Mouse (Mus musculus): ENCODE measurements around the gene Cbx7. TPM values are rescaled to one million over a fixed set of nuclear protein-coding genes. Genes with fewer than 3 reads are reported as not detected.
"Not testable (repeated sequence)": the region's sequence is repeated elsewhere in the genome, so short reads cannot be mapped to it uniquely, and the experiment has no call there.

Gene Cbx7
- total RNA-seq, 2 experiments from 2014 or later, result 27.1 to 29.5 TPM

- DNase-seq (ENCODE audit: low spot score in 2 of 2), result no peak
- intact Hi-C loops (cut with DNase I), result loop anchor here (10.0 kb wide), 1 partner anchor 291 kb away; no protein-coding TSS in a partner anchor
Measured at GRCm38 (mm10) chr15:79933670-79934514, 37.0 kb downstream of the Cbx7 start.

- intact Hi-C loops (cut with DNase I), result loop anchor here (10.0 kb wide), 1 partner anchor 292 kb away; no protein-coding TSS in a partner anchor
- no peak for DNase-seq (ENCODE audit: low spot score in 2 of 2)
Measured at GRCm38 (mm10) chr15:79933052-79933669, 37.8 kb downstream of the Cbx7 start.

GRCm38 (mm10) chr15:79932323-79932987, 38.5 kb downstream of the Cbx7 start:
- DNase-seq (ENCODE audit: low spot score in 2 of 2), result peak; percentile 93 to 94
- intact Hi-C loops (cut with DNase I), result loop anchor here (10.0 kb wide), 1 partner anchor 292 kb away; no protein-coding TSS in a partner anchor

- no peak for DNase-seq (ENCODE audit: low spot score in 2 of 2)
- intact Hi-C loops (cut with DNase I), result loop anchor here (10.0 kb wide), 1 partner anchor 293 kb away; no protein-coding TSS in a partner anchor
Measured at GRCm38 (mm10) chr15:79931496-79932141, 39.3 kb downstream of the Cbx7 start.

DNA sequence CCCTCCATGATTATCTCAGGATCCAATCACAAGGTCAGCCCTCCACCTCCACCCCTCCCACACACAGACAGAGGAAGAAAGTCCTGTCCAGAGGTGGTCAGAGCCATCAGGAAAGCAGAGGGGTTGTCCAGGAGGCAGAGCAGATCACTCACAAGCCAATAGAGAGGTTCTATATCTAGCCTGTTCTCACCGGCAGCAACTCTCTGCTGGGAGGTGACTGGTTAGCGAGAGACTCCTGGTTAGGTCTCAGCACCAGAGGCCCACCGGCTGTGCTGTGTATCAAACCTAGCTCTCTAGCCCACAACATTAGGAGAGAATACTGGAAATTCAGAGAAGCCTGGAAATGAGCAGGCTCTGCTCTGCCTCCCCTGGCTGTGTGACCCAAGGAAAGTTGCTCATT, 41.2 kb downstream of the Cbx7 start:
- intact Hi-C loops (cut with DNase I), result loop anchor here (5.0 to 10.0 kb wide), 2 partner anchors 97 to 295 kb away; partner anchors contain the start of genes Cbx6 and Npcd
- DNase-seq (ENCODE audit: low spot score in 2 of 2), result no peak

DNA sequence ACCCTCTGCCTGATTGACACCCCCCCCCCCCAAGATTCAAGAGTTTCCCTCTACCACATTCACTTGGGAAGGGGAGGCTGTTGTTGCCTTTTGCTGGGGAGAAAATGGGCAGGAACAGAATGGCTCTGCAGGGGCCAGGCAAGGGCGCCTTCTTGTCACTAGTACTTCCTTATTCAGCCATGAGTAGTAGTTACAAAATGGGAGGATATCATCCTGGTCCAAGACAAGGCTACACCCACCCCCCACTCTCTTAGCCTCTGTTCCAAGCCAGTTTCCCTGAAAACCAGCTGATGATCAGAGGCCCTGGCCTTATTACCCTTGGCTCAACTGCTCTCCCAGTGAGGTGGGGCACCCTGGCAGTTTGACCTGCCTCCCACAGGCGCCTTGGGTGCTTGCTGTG, 42.2 kb downstream of the Cbx7 start:
- DNase-seq (ENCODE audit: low spot score in 2 of 2), result no peak
- intact Hi-C loops (cut with DNase I), result loop anchor here (5.0 kb wide), 1 partner anchor 96 kb away; the partner anchor contains the start of genes Cbx6 and Npcd

DNA sequence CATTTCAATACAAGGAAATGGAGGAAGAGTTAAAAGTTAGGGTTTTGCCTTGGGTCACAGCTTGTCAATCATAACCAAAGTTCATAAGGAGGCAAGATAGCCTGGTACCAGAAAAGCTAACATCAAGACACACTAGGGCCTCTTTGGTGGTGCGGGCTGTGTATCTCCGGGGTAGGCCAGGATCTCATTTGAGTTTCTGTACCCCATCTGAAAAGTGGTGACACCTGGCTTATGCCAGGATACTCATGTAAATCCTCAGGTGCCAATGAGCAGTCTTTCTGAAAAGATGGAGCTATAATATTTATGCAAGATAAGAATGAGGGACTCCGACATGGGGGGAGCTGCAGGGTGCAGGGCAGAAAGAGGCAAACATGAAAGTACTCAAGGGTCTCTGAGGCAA, 42.6 kb downstream of the Cbx7 start:
- DNase-seq (ENCODE audit: low spot score in 2 of 2), result no peak
- intact Hi-C loops (cut with DNase I), result loop anchor here (5.0 kb wide), 1 partner anchor 96 kb away; the partner anchor contains the start of genes Cbx6 and Npcd

DNA sequence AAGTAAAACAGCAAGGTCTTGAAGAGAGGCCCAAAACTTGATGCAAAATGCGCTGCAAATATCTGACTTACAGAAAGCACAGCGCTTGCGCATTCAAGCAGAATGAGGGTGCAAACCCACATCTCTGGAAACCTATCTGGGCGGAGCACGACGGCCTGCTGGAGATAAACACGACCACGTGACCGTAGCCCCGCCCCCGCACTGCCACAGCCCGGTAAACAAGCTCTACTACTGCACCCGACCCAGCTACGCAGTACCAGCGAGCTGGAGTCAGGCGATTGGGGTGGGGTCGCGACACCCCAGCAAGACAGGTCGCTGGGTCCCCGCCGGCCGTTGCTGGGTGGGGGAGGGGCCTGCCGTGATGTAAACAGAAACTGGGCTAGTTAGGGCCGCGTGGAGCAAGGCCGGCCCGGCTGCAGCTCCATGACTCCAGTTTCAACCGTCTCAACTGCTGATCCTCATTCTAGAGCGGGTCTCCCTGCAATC, 43.2 kb downstream of the Cbx7 start:
- intact Hi-C loops (cut with DNase I), result loop anchor here (5.0 kb wide), 1 partner anchor 95 kb away; the partner anchor contains the start of genes Cbx6 and Npcd
- DNase-seq (ENCODE audit: low spot score in 2 of 2), result peak; percentile 89 to 94

GRCm38 (mm10) chr15:79926856-79927416, 44.0 kb downstream of the Cbx7 start:
- intact Hi-C loops (cut with DNase I), result loop anchor here (5.0 kb wide), 1 partner anchor 95 kb away; the partner anchor contains the start of genes Cbx6 and Npcd
- DNase-seq (ENCODE audit: low spot score in 2 of 2), result no peak

DNA sequence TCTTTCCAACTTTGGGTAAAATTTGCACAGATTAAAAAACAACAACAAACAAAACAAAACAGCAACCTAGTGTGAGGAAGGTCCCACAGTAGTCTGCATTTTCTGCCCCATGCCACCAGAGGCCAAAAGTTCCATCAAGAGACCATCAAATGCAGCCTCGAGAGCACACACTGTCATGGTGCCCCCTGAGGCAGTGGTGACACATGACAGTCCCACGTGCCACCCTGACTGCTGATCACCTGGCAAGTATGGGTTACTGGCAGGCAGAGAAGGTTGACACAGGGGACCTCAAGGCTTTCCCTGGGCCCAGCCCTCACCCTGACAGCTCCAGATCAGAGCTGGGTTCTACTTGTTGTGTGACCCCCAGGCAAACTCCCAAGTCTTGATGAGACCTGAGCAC, 51.1 kb downstream of the Cbx7 start:
- no peak for DNase-seq (ENCODE audit: low spot score in 2 of 2)
- intact Hi-C loops (cut with DNase I), result no loop called here

DNA sequence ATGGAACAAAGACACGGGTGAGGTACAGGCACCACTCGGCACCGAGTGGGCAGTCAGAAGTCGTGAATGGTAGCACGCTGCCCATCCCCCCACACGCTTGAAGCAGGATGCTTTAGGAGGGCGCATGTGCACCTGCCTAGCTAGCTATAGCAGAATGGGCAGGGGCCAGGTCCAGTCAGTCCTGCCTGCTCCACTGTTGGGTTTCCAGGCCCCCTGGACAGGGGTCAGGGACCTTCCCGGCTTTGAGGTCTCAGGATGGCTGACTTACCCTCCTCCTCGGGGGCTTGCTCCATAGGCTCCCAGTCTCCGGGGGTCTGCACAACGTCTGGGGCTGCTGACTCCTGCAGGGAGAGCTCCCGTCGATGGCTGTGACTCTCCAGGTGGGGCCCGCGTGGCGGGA, 52.4 kb downstream of the Cbx7 start:
- intact Hi-C loops (cut with DNase I), result no loop called here
- DNase-seq (ENCODE audit: low spot score in 2 of 2), result no peak

- DNase-seq (ENCODE audit: low spot score in 2 of 2), result no peak
- intact Hi-C loops (cut with DNase I), result no loop called here
Measured at GRCm38 (mm10) chr15:79917111-79917720, 53.7 kb downstream of the Cbx7 start.

DNA sequence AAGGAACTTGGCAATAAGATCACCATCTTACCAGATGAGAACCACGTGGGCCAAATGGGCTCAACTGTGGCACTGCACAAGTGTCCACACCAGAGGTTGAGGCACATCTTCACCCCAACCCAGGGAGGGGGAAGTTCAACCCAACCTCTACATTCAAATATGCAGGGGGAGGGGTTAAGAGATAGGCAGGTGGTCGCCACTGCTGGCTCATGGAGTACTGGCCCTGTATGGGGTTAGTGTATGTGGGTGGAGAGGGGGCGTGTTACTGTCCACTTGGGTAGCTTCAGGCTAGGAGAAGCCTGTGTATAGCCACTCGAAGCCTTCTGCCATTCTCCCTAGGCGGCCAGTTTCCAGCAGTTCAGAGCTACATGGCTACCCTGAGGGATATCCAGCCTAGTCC, 54.8 kb downstream of the Cbx7 start:
- DNase-seq (ENCODE audit: low spot score in 2 of 2), result no peak
- intact Hi-C loops (cut with DNase I), result no loop called here

- peak in 1 of 2 experiments; percentile 65 for DNase-seq (ENCODE audit: low spot score in 2 of 2)
- intact Hi-C loops (cut with DNase I), result loop anchor here (5.0 kb wide), 2 partner anchors 107 to 162 kb away; no protein-coding TSS in a partner anchor
Measured at GRCm38 (mm10) chr15:79914357-79914756, 56.6 kb downstream of the Cbx7 start.

DNA sequence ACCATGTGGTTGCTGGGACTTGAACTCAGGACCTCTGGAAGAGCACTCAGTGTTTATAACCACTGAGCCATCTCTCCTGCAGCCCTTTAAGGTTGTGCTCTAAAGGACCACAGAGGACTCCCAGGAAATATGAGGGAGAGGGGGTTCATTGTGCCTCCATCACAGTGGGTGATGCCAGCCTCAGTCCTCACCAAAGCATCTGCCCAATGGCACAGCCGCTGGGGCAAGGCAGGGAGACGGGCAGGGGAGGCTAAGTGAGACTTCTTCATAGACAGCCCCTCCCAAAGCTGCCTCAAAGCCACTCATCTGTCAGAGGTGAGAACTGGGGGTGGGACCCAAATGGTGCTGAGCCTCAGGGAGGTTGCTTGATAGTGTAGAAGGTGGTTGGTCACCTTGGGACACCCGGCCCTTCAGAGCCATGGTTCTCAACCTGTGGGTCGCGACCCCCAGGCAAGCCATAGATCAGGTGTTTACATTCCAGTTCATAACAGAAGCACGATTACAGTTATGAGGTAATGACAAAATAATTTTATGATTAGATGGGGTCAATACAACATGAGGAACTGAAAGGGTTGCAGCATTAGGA, 57.1 kb downstream of the Cbx7 start:
- DNase-seq (ENCODE audit: low spot score in 2 of 2), result no peak
- intact Hi-C loops (cut with DNase I), result loop anchor here (5.0 kb wide), 2 partner anchors 107 to 162 kb away; no protein-coding TSS in a partner anchor

- intact Hi-C loops (cut with DNase I), result loop anchor here (5.0 kb wide), 2 partner anchors 104 to 159 kb away; no protein-coding TSS in a partner anchor
- DNase-seq (ENCODE audit: low spot score in 2 of 2), result peak in 1 of 2 experiments; percentile 47
Measured at GRCm38 (mm10) chr15:79911339-79911738, 59.6 kb downstream of the Cbx7 start.

- DNase-seq (ENCODE audit: low spot score in 2 of 2), result not testable (repeated sequence)
- intact Hi-C loops (cut with DNase I), result loop anchor here (5.0 kb wide), 2 partner anchors 104 to 159 kb away; no protein-coding TSS in a partner anchor
Measured at GRCm38 (mm10) chr15:79910812-79911211, 60.1 kb downstream of the Cbx7 start.

DNA sequence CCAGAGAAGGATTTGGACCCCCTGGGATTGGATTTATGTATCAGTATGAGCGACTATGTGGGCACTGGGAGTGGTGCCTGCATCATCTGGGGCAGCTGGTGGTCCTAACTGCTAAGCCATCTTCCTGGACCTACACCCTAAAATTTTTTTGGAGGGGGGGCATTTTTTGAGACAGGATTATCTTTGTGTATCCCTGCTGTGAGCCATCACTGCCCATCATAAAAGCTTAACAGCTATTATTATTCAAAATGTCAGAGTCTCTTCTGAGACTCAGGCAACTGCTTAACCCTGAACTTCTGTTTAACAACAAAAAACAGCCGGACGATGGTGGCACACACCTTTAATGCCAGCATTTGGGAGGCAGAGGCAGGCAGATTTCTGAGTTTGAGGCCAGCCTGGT, 61.9 kb downstream of the Cbx7 start:
- DNase-seq (ENCODE audit: low spot score in 2 of 2); intact Hi-C loops (cut with DNase I): not testable (repeated sequence)

Measured in left cerebral cortex, postnatal 25 days (tissue).